Mouse (Mus musculus): ENCODE data around the gene Mtcl1. TPM values are rescaled to one million over a fixed set of nuclear protein-coding genes. Genes with fewer than 3 reads are reported as not detected.

Gene Mtcl1
- polyA plus RNA-seq, 1 experiment: 5.8 TPM

GRCm38 (mm10) chr17:66363852-66364524 lies 85.6 kb downstream of the Mtcl1 start:
- DNase-seq (ENCODE audit: low spot score): no peak

GRCm38 (mm10) chr17:66362287-66363016 lies 87.1 kb downstream of the Mtcl1 start:
- DNase-seq (ENCODE audit: low spot score): no peak

GRCm38 (mm10) chr17:66358026-66358978 lies 91.2 kb downstream of the Mtcl1 start:
- no peak for DNase-seq (ENCODE audit: low spot score)

- DNase-seq (ENCODE audit: low spot score): no peak
Measured at GRCm38 (mm10) chr17:66357171-66358025, 92.2 kb downstream of the Mtcl1 start.

- no peak for DNase-seq (ENCODE audit: low spot score)
Measured at GRCm38 (mm10) chr17:66353907-66354306, 95.6 kb downstream of the Mtcl1 start.

- DNase-seq (ENCODE audit: low spot score): no peak
Measured at GRCm38 (mm10) chr17:66352847-66353643, 96.5 kb downstream of the Mtcl1 start.

- no peak for DNase-seq (ENCODE audit: low spot score)
Measured at GRCm38 (mm10) chr17:66352219-66352618, 97.3 kb downstream of the Mtcl1 start.

- no peak for DNase-seq (ENCODE audit: low spot score)
Measured at GRCm38 (mm10) chr17:66350689-66351088, 98.9 kb downstream of the Mtcl1 start.

GRCm38 (mm10) chr17:66350127-66350526 lies 99.4 kb downstream of the Mtcl1 start:
- no peak for DNase-seq (ENCODE audit: low spot score)

GRCm38 (mm10) chr17:66346378-66346777 lies 103.2 kb downstream of the Mtcl1 start:
- DNase-seq (ENCODE audit: low spot score): no peak

GRCm38 (mm10) chr17:66345680-66346079 lies 103.9 kb downstream of the Mtcl1 start:
- DNase-seq (ENCODE audit: low spot score): no peak

- DNase-seq (ENCODE audit: low spot score): no peak
Measured at GRCm38 (mm10) chr17:66342932-66343331, 106.6 kb downstream of the Mtcl1 start.

- no peak for DNase-seq (ENCODE audit: low spot score)
Measured at GRCm38 (mm10) chr17:66341670-66342069, 107.9 kb downstream of the Mtcl1 start.

- DNase-seq (ENCODE audit: low spot score): no peak
Measured at GRCm38 (mm10) chr17:66340798-66341197, 108.8 kb downstream of the Mtcl1 start.

GRCm38 (mm10) chr17:66337929-66338328 lies 111.6 kb downstream of the Mtcl1 start:
- no peak for DNase-seq (ENCODE audit: low spot score)

- DNase-seq (ENCODE audit: low spot score): no peak
Measured at GRCm38 (mm10) chr17:66335568-66335967, 114.0 kb downstream of the Mtcl1 start.

GRCm38 (mm10) chr17:66334894-66335293 lies 114.7 kb downstream of the Mtcl1 start:
- no peak for DNase-seq (ENCODE audit: low spot score)

- DNase-seq (ENCODE audit: low spot score): no peak
Measured at GRCm38 (mm10) chr17:66331207-66331606, 118.3 kb downstream of the Mtcl1 start.

GRCm38 (mm10) chr17:66326552-66327045 lies 123.0 kb downstream of the Mtcl1 start:
- DNase-seq (ENCODE audit: low spot score): no peak

GRCm38 (mm10) chr17:66326204-66326545 lies 123.4 kb downstream of the Mtcl1 start:
- DNase-seq (ENCODE audit: low spot score): no peak
